In genomic region chrX:11689989-11690405, GRCm38 (mm10) we compare ENCODE assay signal across 7 mouse cellular contexts.
DNase-seq lines count a peak whose midpoint lies in the region; ATAC-seq lines count a peak whose summit lies in the region.

No protein-coding gene starts in this region.

- no peaks in the 10 kb centered on the region; the same call in 1 of the 2 replicates for H3K27me3 ChIP-seq in lung, embryonic 15.5 days
- no peaks in the 10 kb centered on the region for H3K27me3 ChIP-seq in embryonic facial prominence, embryonic 15.5 days
- H3K27me3 ChIP-seq in liver, embryonic 15.5 days: no peaks in the 10 kb centered on the region

- WGBS in lung, embryonic 15.5 days: 30% methylated on average over 18 of the region's 18 CpGs
- WGBS in embryonic facial prominence, embryonic 15.5 days: 36% methylated on average over 18 of the region's 18 CpGs
- 51% methylated on average over 18 of the region's 18 CpGs for WGBS in liver, embryonic 15.5 days (ENCODE audit: insufficient replicate concordance)

- H3K4me3 ChIP-seq in lung, embryonic 15.5 days: no peak overlapping the region
- H3K4me3 ChIP-seq in embryonic facial prominence, embryonic 15.5 days (replicated peaks): no peak overlapping the region
- no peak overlapping the region for H3K4me3 ChIP-seq in liver, embryonic 15.5 days (replicated peaks)

- H3K4me2 ChIP-seq in lung, embryonic 15.5 days: peak overlapping the region; percentile 44
- peak overlapping the region; percentile 39 for H3K4me2 ChIP-seq in embryonic facial prominence, embryonic 15.5 days (replicated peaks)
- H3K4me2 ChIP-seq in liver, embryonic 15.5 days: peak overlapping the region; percentile 32

- 0 out of 2 replicates have a peak, but pooled peaks have one; percentile 46 for ATAC-seq in lung, embryonic 15.5 days (ENCODE audit: borderline replicate concordance, extremely low read depth, low FRiP score, low TSS enrichment)
- no peak for ATAC-seq in embryonic facial prominence, embryonic 15.5 days (ENCODE audit: insufficient number of reproducible peaks, low FRiP score, low TSS enrichment, low read depth)
- ATAC-seq in liver, embryonic 15.5 days (ENCODE audit: insufficient read depth): no peak
- ATAC-seq in megakaryocyte, adult 5-6 weeks (ENCODE audit: poor library complexity, severe bottlenecking): no peak

- H3K4me1 ChIP-seq in lung, embryonic 15.5 days: peaks cover 13% of the 10 kb centered on the region
- H3K4me1 ChIP-seq in embryonic facial prominence, embryonic 15.5 days: peaks cover 5% of the 10 kb centered on the region; the same call in 1 of the 2 replicates
- peaks cover 5% of the 10 kb centered on the region; the same call in 1 of the 2 replicates for H3K4me1 ChIP-seq in liver, embryonic 15.5 days (replicated peaks)

- no peak for DNase-seq in lung, postnatal 25 days (ENCODE audit: low spot score)
- peak; percentile 59 for DNase-seq in thymus, postnatal 0 days (ENCODE audit: low spot score)
- DNase-seq in B cell, adult 2 months: no peak

- no peaks in the 10 kb centered on the region for H3K36me3 ChIP-seq in lung, embryonic 15.5 days
- no peaks in the 10 kb centered on the region for H3K36me3 ChIP-seq in embryonic facial prominence, embryonic 15.5 days
- no peaks in the 10 kb centered on the region for H3K36me3 ChIP-seq in liver, embryonic 15.5 days (replicated peaks)

- no peak overlapping the region for H3K27ac ChIP-seq in lung, embryonic 15.5 days
- no peak overlapping the region for H3K27ac ChIP-seq in embryonic facial prominence, embryonic 15.5 days (replicated peaks)
- no peak overlapping the region for H3K27ac ChIP-seq in liver, embryonic 15.5 days (replicated peaks)

- no peaks in the 10 kb centered on the region for H3K9me3 ChIP-seq in lung, embryonic 15.5 days
- no peaks in the 10 kb centered on the region for H3K9me3 ChIP-seq in embryonic facial prominence, embryonic 15.5 days (replicated peaks)
- H3K9me3 ChIP-seq in liver, embryonic 15.5 days (replicated peaks): no peaks in the 10 kb centered on the region

- no peak overlapping the region for H3K9ac ChIP-seq in lung, embryonic 15.5 days
- H3K9ac ChIP-seq in embryonic facial prominence, embryonic 15.5 days: no peak overlapping the region
- no peak overlapping the region for H3K9ac ChIP-seq in liver, embryonic 15.5 days
